Mouse (Mus musculus): Measurements from ENCODE around the gene Fgl2.

- TF ChIP-seq TAL1 (conservative IDR thresholded peaks at IDR 0.05; ENCODE audit: low read depth, low read length) = no peak
- TF ChIP-seq CTCF (IDR thresholded peaks at IDR 0.05; ENCODE audit: low read depth, low read length) = no peak
- TF ChIP-seq GATA1 (IDR thresholded peaks at IDR 0.05; ENCODE audit: borderline replicate concordance, low read length) = no peak
- TF ChIP-seq POLR2AphosphoS5 (IDR thresholded peaks at IDR 0.05; ENCODE audit: insufficient replicate concordance, low read depth, low read length) = no peak
- no peak for TF ChIP-seq GATA2 (IDR thresholded peaks at IDR 0.05; ENCODE audit: borderline replicate concordance, low read depth, low read length)
These were observed 9.1 kb upstream of the Fgl2 start for GRCm38 (mm10) chr5:21363343-21363742.
